Mouse (Mus musculus) 3134 (cell line): ENCODE data around the gene Coa6.
"Not testable (repeated sequence)": the region's sequence is repeated elsewhere in the genome, so short reads cannot be mapped to it uniquely, and the experiment has no call there.

Experiments
- DNase-seq: peaks from one replicate; pipeline ENCODE4 v3.0.0-alpha.2; 2011; ENCODE audit warnings: low spot score; ENCODE audit not compliant: insufficient read length; ENCODE audit errors: extremely low read depth

Gene Coa6

GRCm38 (mm10) chr8:126422174-126422919 is at the start of gene Coa6:
TSS of gene Coa6 (plus strand) at chr8:126422515.
- DNase-seq, result peak; percentile 94

- no peak for DNase-seq
These were observed 42.7 kb upstream of the Coa6 start for GRCm38 (mm10) chr8:126379580-126379979.

- DNase-seq, result no peak
These were observed 42.2 kb upstream of the Coa6 start for GRCm38 (mm10) chr8:126380141-126380540.

- DNase-seq, result no peak
These were observed 41.0 kb upstream of the Coa6 start for GRCm38 (mm10) chr8:126381299-126381698.

GRCm38 (mm10) chr8:126382216-126382615 is 40.1 kb upstream of the Coa6 start:
- no peak for DNase-seq

GRCm38 (mm10) chr8:126382749-126383148 is 39.6 kb upstream of the Coa6 start:
- no peak for DNase-seq

- peak; percentile 11 for DNase-seq
These were observed 34.7 kb upstream of the Coa6 start for GRCm38 (mm10) chr8:126387566-126387965.

- peak; percentile 44 for DNase-seq
These were observed 30.8 kb upstream of the Coa6 start for GRCm38 (mm10) chr8:126391541-126391940.

- DNase-seq, result no peak
These were observed 26.9 kb upstream of the Coa6 start for GRCm38 (mm10) chr8:126395386-126395785.

- DNase-seq, result no peak
These were observed 26.4 kb upstream of the Coa6 start for GRCm38 (mm10) chr8:126395917-126396316.

GRCm38 (mm10) chr8:126398349-126398748 is 24.0 kb upstream of the Coa6 start:
- DNase-seq, result no peak

- not testable (repeated sequence) for DNase-seq
These were observed 17.8 kb upstream of the Coa6 start for GRCm38 (mm10) chr8:126404550-126404949.

- no peak for DNase-seq
These were observed 17.3 kb upstream of the Coa6 start for GRCm38 (mm10) chr8:126405030-126405429.

GRCm38 (mm10) chr8:126420834-126421233 is 1.5 kb upstream of the Coa6 start:
- no peak for DNase-seq

- DNase-seq, result no peak
These were observed 595 bp downstream of the Coa6 start for GRCm38 (mm10) chr8:126422920-126423300.

- no peak for DNase-seq
These were observed 1.8 kb downstream of the Coa6 start for GRCm38 (mm10) chr8:126424163-126424562.

GRCm38 (mm10) chr8:126424946-126425345 is 2.6 kb downstream of the Coa6 start:
- no peak for DNase-seq

- DNase-seq, result no peak
These were observed 7.3 kb downstream of the Coa6 start for GRCm38 (mm10) chr8:126429635-126430034.

GRCm38 (mm10) chr8:126433827-126434226 is 11.5 kb downstream of the Coa6 start:
- no peak for DNase-seq

- DNase-seq, result no peak
These were observed 16.6 kb downstream of the Coa6 start for GRCm38 (mm10) chr8:126438937-126439336.

GRCm38 (mm10) chr8:126451158-126451557 is 28.8 kb downstream of the Coa6 start:
- DNase-seq, result no peak

- no peak for DNase-seq
These were observed 33.1 kb downstream of the Coa6 start for GRCm38 (mm10) chr8:126455383-126455782.

- no peak for DNase-seq
These were observed 38.0 kb downstream of the Coa6 start for GRCm38 (mm10) chr8:126460274-126460673.
